Mouse (Mus musculus): ENCODE data around the gene T2.

DNA sequence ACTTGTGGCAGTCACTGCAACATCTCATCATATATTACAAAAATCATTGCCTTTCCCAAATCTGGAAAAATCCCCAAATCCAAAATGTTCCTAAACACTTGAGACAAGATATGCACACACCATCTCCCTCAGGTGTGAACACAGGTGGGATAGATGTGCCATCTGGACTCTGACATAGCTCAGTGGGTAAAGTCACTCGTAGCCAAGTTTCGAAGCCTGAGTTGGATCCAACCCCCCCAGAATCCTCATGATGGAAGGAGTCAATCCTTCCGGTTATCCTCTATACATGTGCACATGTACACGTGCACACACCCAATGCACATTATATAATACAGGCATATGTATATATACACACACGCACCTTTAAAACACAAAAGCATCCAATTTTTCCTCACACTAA is 5.1 kb downstream of the T2 start:
- no peak for TF ChIP-seq CTCF (IDR thresholded peaks at IDR 0.05; ENCODE audit: low read depth, low read length)
- TF ChIP-seq EP300 (IDR thresholded peaks at IDR 0.05; ENCODE audit: insufficient read depth, low read depth, low read length): no peak
- TF ChIP-seq POLR2A (IDR thresholded peaks at IDR 0.05; ENCODE audit: insufficient read depth, low read length): no peak

Measured in ES-Bruce4 (cell line).